Mouse (Mus musculus): ENCODE measurements around the gene Asb11.

- TF ChIP-seq POLR2A (IDR thresholded peaks at IDR 0.05; ENCODE audit: insufficient read depth, low read length) (no peak), CTCF (IDR thresholded peaks at IDR 0.05; ENCODE audit: low read depth, low read length) (no peak)
Observed at GRCm38 (mm10) chrX:164432682-164433081, 4.1 kb upstream of the Asb11 start.
